Mouse (Mus musculus) midbrain, embryonic 11.5 days (tissue): Measurements from ENCODE around the gene Bckdhb. TPM values are rescaled to one million over a fixed set of nuclear protein-coding genes. Genes with fewer than 3 reads are reported as not detected.
"Not testable (repeated sequence)": the region's sequence is repeated elsewhere in the genome, so short reads cannot be mapped to it uniquely, and the experiment has no call there.

ENCODE experiments used
- ATAC-seq: fragments of 200-750 bp; cut with Nextera tagmentation; 2 replicates; pipeline ENCODE4 v1.8.0; 2017; ENCODE audit warnings: moderate TSS enrichment, moderate library complexity; ENCODE audit not compliant: low FRiP score
- DNase-seq: peaks from one replicate; pipeline ENCODE4 v3.0.0; 2015; ENCODE audit warnings: low spot score; ENCODE audit errors: missing footprints
- H3K27ac ChIP-seq: fragments of 300-500 bp; sonication (generic); 2 replicates; pipeline ENCODE4 v1.5.1; 2014; ENCODE audit warnings: low read depth, low read length
- H3K27me3 ChIP-seq: fragments of 300-500 bp; sonication (generic); 2 replicates; pipeline ENCODE4 v1.6.1; 2014; ENCODE audit warnings: mild to moderate bottlenecking, low read length, moderate library complexity, mixed read lengths; ENCODE audit not compliant: control insufficient read depth, insufficient read depth
- H3K36me3 ChIP-seq: fragments of 300-500 bp; sonication (generic); 2 replicates; pipeline ENCODE4 v1.6.1; 2014; ENCODE audit warnings: mild to moderate bottlenecking, low read length, moderate library complexity, mixed read lengths; ENCODE audit not compliant: control insufficient read depth, insufficient read depth
- H3K4me1 ChIP-seq: fragments of 300-500 bp; sonication (generic); 2 replicates; pipeline ENCODE4 v1.6.1; 2014; ENCODE audit warnings: low read length; ENCODE audit not compliant: control insufficient read depth, insufficient read depth
- H3K4me2 ChIP-seq: fragments of 300-500 bp; sonication (generic); 2 replicates; pipeline ENCODE4 v1.6.1; 2014; ENCODE audit warnings: mild to moderate bottlenecking, moderate library complexity
- H3K4me3 ChIP-seq: fragments of 300-500 bp; sonication (generic); 2 replicates; pipeline ENCODE4 v1.5.1; 2014; ENCODE audit warnings: low read depth, low read length
- H3K9ac ChIP-seq: fragments of 300-500 bp; sonication (generic); 2 replicates; pipeline ENCODE4 v1.6.1; 2014; ENCODE audit warnings: low read length
- H3K9me3 ChIP-seq: fragments of 300-500 bp; sonication (generic); 2 replicates; pipeline ENCODE4 v1.6.1; 2016; ENCODE audit warnings: low read length; ENCODE audit not compliant: control insufficient read depth
- WGBS: fragments of 180-500 bp; shearing (Covaris S2); extraction: QIAGEN DNeasy Blood & Tissue Kit; methylation state at CpG from one replicate; pipeline ENCODE4 v1.1.7; 2014; 5-methylcytosine and 5-hydroxymethylcytosine counted together
- polyA plus RNA-seq: library from polyadenylated mRNA; unstranded; fragments of >200 nt; fragmentation: Nextera tagmentation; extraction: Ambion mirVana; gene quantifications from 2 replicates; pipeline ENCODE4 v1.2.1, GENCODE M21; 2014

The Bckdhb gene
- polyA plus RNA-seq, 1 experiment from 2014 or later: 56.9 TPM

DNA sequence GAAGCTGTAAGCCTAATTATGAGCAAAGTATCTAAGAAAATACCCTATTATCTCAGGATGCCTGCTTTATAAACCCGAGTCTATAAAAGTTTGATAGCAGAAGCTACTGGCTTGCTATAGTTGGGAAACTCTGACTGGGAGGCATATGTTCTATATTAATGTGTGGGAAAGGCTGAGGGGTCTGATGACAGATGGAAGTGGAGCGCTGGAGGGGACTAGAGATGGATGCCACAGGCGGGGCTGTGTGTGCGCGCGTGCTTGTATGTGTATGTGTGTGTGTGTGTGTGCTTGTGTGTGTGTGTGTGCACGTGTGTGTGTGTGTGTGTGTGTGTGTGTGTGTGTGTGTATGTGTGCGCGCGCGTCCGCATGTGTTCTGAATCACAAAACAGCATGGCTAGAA is 121.4 kb downstream of the Bckdhb start:
- no peak overlapping the region for H3K4me2 ChIP-seq
- ATAC-seq: no peak
- no peak overlapping the region for H3K4me3 ChIP-seq
- no peaks in the 10 kb centered on the region for H3K9me3 ChIP-seq
- peak; percentile 53 for DNase-seq
- H3K4me1 ChIP-seq: no peaks in the 10 kb centered on the region; the same call in 1 of the 2 replicates
- H3K27me3 ChIP-seq: no peaks in the 10 kb centered on the region
- H3K27ac ChIP-seq: no peak overlapping the region
- H3K36me3 ChIP-seq: no peaks in the 10 kb centered on the region
- 95% methylated on average over 12 of the region's 12 CpGs for WGBS
- no peak overlapping the region for H3K9ac ChIP-seq

DNA sequence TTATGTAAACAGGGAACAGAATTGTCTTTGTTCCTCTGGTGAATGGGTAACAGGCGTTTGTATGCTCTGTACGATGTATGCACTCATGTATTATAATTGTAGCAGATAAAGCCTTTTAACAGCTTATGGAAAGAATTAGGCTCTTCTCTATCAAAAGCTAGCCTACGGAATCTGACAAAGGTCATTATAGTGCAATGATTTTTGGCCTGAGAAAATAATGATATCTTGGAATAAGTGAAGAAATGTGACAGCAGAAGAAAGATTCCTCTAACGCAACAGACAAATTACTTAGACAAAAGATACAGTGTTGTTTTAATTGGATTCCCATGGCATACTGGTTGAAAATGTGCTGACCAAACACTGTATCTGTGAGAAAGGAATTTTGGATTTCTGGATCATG is 122.0 kb downstream of the Bckdhb start:
- DNase-seq (peak; percentile 71), ATAC-seq (no peak)
- H3K4me1 ChIP-seq: no peaks in the 10 kb centered on the region; the same call in 1 of the 2 replicates
- H3K4me2 ChIP-seq: no peak overlapping the region
- H3K4me3 ChIP-seq: no peak overlapping the region
- no peaks in the 10 kb centered on the region for H3K9me3 ChIP-seq
- no peaks in the 10 kb centered on the region for H3K27me3 ChIP-seq
- H3K36me3 ChIP-seq: no peaks in the 10 kb centered on the region
- no peak overlapping the region for H3K9ac ChIP-seq
- no peak overlapping the region for H3K27ac ChIP-seq
- 73% methylated on average over 4 of the region's 4 CpGs for WGBS

DNA sequence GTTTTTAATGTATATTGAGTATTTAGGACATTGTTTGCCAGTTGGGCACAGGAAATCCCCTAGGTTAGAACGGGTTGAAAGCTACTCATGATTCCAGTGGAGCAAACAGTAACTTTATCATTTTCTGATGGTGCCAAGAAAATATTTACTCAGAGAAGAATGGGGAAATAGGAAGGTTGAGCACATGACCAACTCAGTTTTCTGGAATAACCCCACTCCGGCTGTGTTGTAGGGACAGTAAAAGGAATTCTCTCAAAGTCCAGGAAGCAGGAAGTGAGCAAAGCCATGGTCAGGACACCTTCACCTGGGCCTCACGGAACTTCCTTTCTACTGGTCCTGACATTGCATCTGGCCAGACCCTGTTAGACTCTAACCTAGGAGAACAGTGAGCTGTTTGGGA is 122.5 kb downstream of the Bckdhb start:
- WGBS: 87% methylated on average over 3 of the region's 3 CpGs
- no peaks in the 10 kb centered on the region; the same call in 1 of the 2 replicates for H3K4me1 ChIP-seq
- DNase-seq (no peak), ATAC-seq (no peak)
- H3K4me2 ChIP-seq: no peak overlapping the region
- H3K4me3 ChIP-seq: no peak overlapping the region
- no peak overlapping the region for H3K9ac ChIP-seq
- no peaks in the 10 kb centered on the region for H3K27me3 ChIP-seq
- H3K9me3 ChIP-seq: no peaks in the 10 kb centered on the region
- no peaks in the 10 kb centered on the region for H3K36me3 ChIP-seq
- H3K27ac ChIP-seq: no peak overlapping the region

DNA sequence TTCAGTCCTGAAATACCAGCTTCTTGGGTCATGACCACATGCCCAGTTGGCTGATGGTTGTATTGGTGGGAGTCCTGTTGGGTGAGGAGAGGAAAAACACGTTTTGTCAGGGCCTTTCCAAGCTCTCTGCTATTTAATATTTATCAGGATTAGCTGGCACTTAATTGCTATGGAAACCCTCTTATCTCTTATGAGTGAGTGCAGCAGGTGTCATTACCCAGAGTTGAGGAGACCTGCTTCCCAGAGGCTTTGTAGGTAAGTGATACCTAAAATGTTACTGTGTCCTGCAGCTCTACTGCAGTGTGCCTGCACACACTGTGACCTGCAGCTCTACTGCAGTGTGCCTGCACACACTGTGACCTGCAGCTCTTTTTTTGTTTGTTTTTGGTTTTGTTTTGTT is 124.2 kb downstream of the Bckdhb start:
- H3K4me3 ChIP-seq: no peak overlapping the region
- no peaks in the 10 kb centered on the region for H3K27me3 ChIP-seq
- H3K4me1 ChIP-seq: no peaks in the 10 kb centered on the region; the same call in 1 of the 2 replicates
- H3K27ac ChIP-seq: no peak overlapping the region
- no peaks in the 10 kb centered on the region for H3K9me3 ChIP-seq
- DNase-seq (no peak), ATAC-seq (no peak)
- H3K9ac ChIP-seq: no peak overlapping the region
- H3K4me2 ChIP-seq: no peak overlapping the region
- 28% methylated on average over 1 of the region's 1 CpGs for WGBS
- no peaks in the 10 kb centered on the region for H3K36me3 ChIP-seq

GRCm38 (mm10) chr9:84050867-84051635 is 126.1 kb downstream of the Bckdhb start:
- Histone ChIP-seq H3K27ac (no peak overlapping the region), H3K4me1 (no peaks in the 10 kb centered on the region; the same call in 1 of the 2 replicates), H3K9ac (no peak overlapping the region), H3K9me3 (no peaks in the 10 kb centered on the region), H3K4me2 (no peak overlapping the region), H3K4me3 (no peak overlapping the region), H3K27me3 (no peaks in the 10 kb centered on the region), H3K36me3 (no peaks in the 10 kb centered on the region)
- ATAC-seq: no peak
- WGBS: 76% methylated on average over 18 of the region's 18 CpGs
- DNase-seq: no peak

DNA sequence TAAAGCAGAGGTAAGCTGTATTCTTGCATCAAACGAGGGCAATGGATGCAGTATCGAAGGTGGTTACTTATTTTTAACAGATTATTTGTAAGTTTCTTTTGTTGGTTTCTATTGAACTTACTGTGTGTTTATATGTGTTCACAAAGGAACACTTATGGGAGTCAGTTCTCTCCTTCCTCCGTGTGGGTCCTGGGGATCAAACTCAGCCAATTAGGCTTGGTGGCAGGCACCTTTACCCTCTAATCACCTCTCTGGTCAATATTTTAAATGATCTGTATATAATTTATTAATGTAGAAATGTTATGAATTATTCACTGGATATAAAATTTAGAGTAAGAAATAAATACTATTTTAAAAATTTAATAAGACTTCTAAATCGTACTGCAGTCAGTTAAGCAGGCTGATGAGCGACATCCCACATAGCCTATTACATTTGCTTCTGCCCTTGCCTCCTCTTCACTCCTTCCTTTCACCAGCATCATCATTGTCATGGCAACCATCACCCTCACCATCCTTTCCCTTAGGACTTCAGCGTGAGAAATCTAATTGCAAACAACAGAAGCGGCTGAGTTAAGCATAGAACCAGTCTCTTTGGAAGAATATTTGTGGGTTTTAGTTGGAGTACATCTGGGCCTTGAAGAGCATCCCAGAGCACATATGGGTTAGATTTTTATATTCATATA is 130.3 kb downstream of the Bckdhb start:
- no peaks in the 10 kb centered on the region for H3K4me1 ChIP-seq
- peak; percentile 68; the same call in 1 of the 2 replicates for ATAC-seq
- H3K9me3 ChIP-seq: no peaks in the 10 kb centered on the region
- H3K27me3 ChIP-seq: no peaks in the 10 kb centered on the region
- H3K9ac ChIP-seq: no peak overlapping the region
- H3K36me3 ChIP-seq: no peaks in the 10 kb centered on the region
- no peak overlapping the region for H3K4me2 ChIP-seq
- H3K27ac ChIP-seq: no peak overlapping the region
- no peak overlapping the region for H3K4me3 ChIP-seq
- DNase-seq: no peak
- 81% methylated on average over 7 of the region's 7 CpGs for WGBS

DNA sequence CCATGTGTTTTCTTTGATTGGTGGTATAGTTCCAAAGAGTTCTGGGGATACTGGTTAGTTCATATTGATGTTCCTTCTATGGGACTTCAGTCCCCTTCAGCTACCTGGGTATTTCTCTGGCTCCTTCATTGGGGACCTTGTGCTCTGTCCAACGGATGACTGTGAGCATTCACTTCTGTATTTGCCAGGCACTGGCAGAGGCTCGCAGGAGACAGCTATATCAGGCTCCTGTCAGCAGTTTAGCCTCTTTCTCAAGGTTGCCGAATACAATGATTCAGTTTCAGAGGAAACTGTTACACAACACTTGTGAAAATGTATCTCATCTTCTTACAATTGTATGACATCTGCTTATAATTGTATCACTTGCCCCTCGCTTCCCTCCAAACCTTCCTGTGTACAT is 135.8 kb downstream of the Bckdhb start:
- H3K9me3 ChIP-seq, H3K4me1 ChIP-seq, H3K27me3 ChIP-seq, H3K36me3 ChIP-seq, DNase-seq, H3K4me3 ChIP-seq, H3K9ac ChIP-seq, ATAC-seq, H3K27ac ChIP-seq, H3K4me2 ChIP-seq: not testable (repeated sequence)
- 87% methylated on average over 4 of the region's 4 CpGs for WGBS

DNA sequence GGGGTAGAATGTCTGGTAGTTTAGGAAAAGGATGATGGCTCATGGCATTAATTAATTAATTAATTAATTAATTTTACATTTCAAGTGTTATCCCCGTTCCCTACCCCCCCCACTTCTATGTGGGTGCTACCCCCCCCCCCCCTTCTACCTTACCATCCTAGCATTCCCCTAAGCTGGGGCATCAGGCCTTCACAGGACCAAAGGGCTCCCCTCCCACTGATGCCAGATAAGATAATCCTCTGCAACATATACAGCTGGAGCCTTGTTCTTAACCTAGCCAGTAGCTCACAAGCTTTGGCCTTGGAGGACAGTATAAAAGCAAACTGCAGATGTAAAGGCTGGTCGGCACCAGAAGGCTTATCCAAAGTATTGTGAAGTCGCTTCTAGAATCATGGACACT is 138.7 kb downstream of the Bckdhb start:
- H3K36me3 ChIP-seq: no peaks in the 10 kb centered on the region
- no peak for DNase-seq
- 97% methylated on average over 3 of the region's 3 CpGs for WGBS

GRCm38 (mm10) chr9:84064113-84064512 is 139.2 kb downstream of the Bckdhb start:
- no peak for ATAC-seq
- DNase-seq: no peak
- Histone ChIP-seq H3K4me2 (no peak overlapping the region), H3K27ac (no peak overlapping the region), H3K27me3 (no peaks in the 10 kb centered on the region), H3K9ac (no peak overlapping the region), H3K4me1 (no peaks in the 10 kb centered on the region), H3K36me3 (no peaks in the 10 kb centered on the region), H3K4me3 (no peak overlapping the region), H3K9me3 (no peaks in the 10 kb centered on the region)
- 94% methylated on average over 4 of the region's 4 CpGs for WGBS

More for the DNA sequence above, 138.7 kb downstream of the Bckdhb start:
- Histone ChIP-seq H3K27ac (no peak overlapping the region), H3K9ac (no peak overlapping the region), H3K4me2 (no peak overlapping the region), H3K4me1 (no peaks in the 10 kb centered on the region), H3K4me3 (no peak overlapping the region), H3K9me3 (no peaks in the 10 kb centered on the region), H3K27me3 (no peaks in the 10 kb centered on the region)
- ATAC-seq: no peak
